Mouse (Mus musculus) right cerebral cortex, adult 18-20 months (tissue): ENCODE data around the gene Caly.

Experiments used
- DNase-seq: peaks from one replicate; pipeline ENCODE4 v3.0.0; 2022; ENCODE audit warnings: mixed read lengths

Gene Caly

GRCm38 (mm10) chr7:140081408-140082241 lies 723 bp downstream of the Caly start:
- DNase-seq: peak; percentile 55

DNA sequence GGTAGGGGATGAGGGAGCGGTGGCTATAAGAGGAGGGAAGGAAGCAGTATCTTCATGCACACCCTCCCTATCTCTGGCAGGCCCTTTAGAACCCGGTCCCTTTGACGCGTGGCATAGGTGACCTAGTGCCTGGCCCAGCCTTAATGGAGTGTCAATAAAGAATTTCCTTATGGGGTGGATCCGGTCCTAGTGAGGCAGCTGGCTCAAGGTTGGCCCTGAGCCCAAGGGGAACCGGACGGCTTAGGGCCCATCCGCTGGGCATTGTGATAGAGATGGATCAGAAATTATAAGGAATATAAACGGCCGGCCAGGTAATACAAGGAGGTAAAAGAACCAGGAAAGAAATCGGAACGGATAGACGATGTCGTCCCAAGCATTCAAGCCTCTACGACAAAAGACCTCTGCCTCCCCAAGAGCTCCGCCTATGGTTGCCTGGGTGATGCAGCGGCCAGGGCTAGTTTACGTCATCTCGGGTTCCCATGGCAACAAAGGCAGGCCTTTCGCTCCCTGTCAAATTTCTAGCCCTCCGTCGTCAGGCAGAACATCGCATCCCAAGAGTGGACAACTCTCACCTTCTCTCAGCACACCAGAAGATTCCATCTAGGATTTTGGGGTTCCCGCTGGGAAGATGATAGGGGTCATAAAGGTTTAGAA lies 1.7 kb downstream of the Caly start:
- peak; percentile 95 for DNase-seq

DNA sequence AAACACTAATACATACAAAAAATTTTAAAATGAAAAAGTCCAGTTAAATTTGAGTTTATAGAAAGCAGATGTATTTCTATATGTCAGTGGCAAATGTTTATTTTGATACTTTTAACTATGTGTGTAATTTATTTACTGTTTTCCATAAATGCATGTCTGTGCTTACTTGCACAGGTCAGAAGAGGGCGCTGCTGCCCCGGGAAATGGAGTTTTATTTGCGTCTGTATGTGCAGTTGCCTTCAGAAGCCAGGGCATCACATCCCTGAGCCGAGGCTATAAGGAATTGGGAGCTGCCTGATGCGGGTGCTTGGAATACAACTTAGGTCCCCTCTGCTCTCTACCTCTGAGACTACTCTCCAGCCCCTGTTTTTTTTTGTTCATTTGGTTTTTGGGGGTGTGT lies 3.6 kb downstream of the Caly start:
- peak; percentile 82 for DNase-seq

DNA sequence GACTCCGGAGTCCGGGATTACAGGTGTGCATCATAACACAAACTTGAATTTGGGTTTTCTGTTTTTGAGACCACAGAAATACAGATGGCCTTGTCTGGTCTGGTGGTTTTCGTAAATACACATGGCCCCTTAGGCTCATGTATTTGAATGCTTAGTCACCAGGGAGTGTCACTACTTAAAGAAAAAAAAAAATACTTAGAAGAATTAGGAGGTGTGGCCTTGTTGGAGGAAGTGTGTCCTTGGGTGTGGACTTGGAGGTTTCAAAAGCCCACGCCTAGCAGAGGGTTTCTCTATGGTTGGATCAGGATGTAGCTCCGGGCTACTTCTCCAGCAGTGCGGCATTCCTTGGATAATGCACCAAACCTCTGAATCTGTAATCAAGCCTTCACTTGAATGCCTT lies 4.7 kb downstream of the Caly start:
- no peak for DNase-seq

DNA sequence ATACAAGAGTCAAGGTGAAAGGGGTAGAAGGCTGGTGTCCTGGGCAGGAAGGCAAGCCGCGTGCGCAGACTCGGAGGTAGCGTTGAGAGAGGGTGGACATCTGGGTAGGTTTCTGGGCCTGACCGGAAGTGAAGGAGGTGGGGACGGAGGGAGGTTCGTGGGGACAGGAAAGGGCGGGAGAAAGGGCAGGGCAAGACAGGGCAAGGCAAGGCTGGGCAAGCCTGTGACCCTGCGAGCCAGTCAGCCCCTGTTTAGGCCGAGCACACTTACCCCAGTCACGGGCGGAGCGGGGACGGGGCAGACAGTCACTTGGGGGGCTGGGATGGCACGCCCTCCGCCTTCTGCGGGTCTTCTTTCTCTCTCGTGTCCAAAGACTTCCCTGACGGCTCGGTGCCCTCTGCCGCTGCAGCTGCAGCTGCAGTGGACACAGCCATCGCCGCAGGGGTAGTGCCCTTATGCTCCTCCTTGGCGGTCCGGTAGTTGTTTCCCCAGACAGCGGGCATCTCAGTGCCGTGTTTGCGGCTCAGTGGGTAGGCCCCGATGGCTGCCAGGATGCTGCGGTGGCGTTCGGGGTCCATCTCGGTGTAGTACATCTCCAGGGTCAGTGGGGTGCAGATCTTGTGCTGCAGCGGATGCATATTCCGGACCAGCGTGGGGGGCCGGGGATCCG lies 12.2 kb downstream of the Caly start:
- DNase-seq: no peak

- DNase-seq: no peak
Observed at GRCm38 (mm10) chr7:140067397-140067796, 15.0 kb downstream of the Caly start.

DNA sequence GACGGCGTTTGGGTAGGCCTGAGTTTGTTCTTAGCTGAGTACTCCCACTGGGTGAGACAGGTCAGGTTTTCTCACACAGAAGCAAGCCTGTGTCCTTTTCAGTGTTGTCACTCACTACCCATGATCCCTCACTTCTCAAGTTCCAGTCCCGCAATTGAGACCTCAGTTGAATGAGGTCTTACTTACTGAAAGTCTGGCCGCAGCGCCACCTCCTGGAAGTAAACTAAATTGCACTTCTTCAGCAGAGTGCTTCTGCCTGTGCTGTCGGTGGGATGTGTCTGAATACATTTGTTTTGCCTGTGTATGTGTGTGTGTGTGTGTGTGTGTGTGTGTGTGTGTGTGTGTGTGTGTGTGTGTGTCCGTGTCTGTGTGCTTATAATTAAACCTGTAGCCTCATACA lies 19.3 kb downstream of the Caly start:
- DNase-seq: peak; percentile 73

DNA sequence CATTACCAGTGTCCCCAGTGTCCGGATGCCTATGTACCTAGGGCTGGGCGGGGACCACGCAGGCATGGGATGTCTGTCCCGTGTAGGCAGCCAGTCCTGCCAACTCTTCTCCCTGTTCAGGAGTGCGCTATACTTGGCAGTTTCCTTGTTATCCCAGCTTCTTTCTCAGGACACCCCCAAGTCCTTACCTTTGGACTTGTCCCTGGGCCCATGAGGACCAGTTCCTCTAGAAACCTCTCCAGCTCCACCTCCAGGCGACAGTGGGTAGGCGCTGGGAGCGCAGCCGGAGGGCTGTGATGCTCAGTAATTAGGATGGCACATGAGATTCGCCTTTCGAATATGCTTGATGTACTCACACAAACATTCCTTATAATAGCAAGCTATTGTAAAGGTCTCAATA lies 20.0 kb downstream of the Caly start:
- DNase-seq: no peak

DNA sequence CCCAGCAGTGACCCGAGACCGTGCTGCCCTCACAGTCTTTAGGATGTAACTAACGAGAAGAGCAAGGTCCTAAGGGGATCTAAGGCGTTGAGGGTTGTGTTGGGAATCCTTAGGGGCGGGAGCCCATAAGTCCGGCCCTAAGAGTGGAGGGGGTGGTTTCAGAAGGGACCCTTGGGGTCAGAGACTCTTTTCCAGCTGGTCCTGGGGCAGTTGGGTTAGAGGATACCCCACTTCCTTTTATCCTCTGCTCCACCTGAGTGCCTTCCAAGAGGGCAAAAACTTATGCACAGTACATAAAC lies 20.6 kb downstream of the Caly start:
- no peak for DNase-seq

GRCm38 (mm10) chr7:140060936-140061831 lies 21.2 kb downstream of the Caly start:
- DNase-seq: no peak

- no peak for DNase-seq
Observed at GRCm38 (mm10) chr7:140059601-140060000, 22.7 kb downstream of the Caly start.

DNA sequence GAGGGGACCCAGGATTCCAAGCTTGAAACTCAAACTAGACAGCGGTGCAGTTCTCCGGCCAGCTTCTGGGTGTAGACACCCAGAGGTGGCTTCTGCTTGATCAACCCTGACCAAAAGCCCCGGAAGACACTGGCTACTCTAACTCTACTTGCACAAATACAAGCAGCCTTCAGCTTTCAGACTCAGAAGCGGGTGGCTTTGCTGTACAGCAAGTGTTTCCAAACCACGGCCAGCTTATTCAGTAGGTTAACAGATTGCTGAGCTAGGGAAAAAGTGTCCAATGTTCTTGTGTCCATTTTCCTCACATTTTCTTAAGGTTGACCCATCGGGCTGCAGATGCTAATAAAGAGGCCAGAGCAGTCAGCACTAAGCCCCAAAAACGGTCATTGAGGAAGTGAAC lies 23.8 kb downstream of the Caly start:
- no peak for DNase-seq

DNA sequence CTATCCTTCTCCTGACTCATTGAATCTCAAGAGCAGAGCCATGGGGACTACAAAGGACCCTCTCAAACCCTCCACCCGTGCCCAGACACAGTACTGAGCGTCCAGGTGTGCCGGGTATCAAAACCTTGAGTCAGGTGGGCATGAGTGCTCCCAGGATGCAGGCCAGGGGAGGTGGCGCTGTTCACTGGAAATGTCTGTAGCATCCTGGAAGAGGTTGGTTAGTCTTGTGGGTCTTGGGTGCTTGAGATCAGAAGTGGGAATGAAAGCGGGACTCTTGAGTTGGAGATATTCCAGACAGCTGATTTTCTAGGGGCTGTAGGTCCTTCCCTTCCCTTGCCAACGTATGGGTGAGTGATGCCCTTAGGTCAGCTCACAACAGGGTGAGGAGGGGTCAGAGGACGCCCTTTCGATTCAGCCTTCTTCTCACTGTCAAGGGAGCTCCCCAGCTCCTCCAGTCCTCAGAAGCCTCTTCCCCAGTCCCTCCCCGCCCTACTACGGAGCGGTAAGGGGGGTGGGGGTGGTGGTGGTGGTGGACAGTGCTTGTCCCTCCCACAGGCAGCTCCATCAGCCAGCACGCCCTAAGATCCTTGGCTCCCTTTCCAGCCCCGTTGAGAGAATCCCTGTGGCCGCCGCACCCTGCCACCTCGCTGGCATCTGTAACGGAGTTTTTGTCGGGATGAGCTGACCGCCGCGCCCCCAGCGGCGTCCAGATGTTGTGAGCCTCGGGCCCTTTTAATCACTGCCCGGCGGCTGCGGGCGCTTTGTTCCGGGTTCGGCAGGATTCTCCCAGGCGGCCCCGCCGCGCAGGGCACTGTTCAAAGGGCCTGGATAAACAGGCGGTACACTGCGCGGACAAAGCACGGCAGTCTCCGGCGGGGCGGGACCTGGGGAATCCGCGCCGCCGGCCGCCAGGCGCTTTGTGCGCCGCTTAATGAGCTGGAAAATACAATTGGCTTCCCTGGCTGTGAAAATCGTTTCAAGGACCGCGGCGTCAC lies 24.6 kb downstream of the Caly start:
- no peak for DNase-seq

DNA sequence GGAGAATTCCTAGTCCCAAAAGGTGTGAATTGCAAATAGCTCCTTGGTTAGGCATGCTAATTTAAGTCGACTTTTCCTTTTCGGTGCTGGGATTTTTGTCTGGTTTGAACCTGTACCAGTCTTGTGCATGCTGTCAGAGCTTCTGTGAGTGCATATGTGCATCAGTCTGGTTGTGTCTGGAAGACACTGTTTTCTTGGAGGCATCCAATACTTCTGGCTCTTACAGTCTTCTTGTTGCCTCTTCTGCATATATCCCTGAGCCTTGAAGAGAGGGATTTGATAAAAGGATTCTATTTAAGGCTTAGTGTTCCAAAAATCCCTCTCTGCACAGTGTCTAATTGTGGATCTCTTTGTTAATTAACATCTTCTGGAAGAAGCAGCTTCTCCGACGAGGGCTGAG lies 28.2 kb downstream of the Caly start:
- DNase-seq: no peak

- DNase-seq: no peak
Observed at GRCm38 (mm10) chr7:140049115-140049689, 33.1 kb downstream of the Caly start.

- DNase-seq: no peak
Observed at GRCm38 (mm10) chr7:140048361-140049114, 33.8 kb downstream of the Caly start, which contains the start of gene Msx3. Gene Msx3 (minus strand): TSS chr7:140049089.

GRCm38 (mm10) chr7:140047811-140048311 lies 34.5 kb downstream of the Caly start:
- no peak for DNase-seq

DNA sequence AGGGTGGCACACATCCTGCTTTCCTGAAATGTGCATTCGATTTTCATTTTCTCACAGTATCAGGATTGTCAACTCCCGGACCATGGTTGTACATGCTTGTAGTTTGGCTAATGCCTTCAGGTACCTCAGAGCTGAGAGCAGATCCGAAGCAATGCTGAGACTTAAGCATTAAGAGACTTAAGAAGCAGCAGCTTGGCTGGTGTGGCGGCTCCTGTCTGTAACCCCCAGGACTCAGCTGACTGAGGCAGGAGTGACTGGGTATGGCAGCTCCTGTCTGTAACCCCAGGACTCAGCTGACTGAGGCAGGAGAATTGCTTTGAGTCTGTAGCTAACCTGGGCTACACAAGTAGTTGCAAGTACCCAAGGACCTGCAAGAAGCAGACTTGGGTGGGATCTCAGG lies 36.8 kb downstream of the Caly start:
- DNase-seq: no peak

DNA sequence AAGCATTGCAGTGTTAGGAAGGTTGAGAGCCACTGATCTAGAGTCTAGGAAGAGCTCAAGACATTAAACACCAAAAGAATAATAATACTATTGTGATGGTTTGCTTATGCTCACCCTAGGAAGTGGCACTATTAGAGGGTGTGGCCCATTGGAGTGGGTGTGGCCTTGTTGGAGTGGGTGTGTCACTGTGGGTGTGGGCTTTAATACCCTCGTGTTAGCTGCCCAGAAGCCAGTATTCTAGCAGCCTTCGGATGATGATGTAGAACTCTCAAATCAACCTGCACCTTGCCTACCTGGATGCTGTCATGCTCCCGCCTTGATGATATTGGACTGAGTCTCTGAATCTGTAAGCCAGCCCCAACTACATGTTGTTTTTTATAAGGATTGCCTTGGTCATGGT lies 39.6 kb downstream of the Caly start:
- DNase-seq: no peak

- no peak for DNase-seq
Observed at GRCm38 (mm10) chr7:140037171-140037555, 45.2 kb downstream of the Caly start.
